Mouse (Mus musculus): Measurements from ENCODE around the gene Ankrd34a.
A peak's percentile ranks its signal among the peaks of the same experiment; 100 is the strongest.

The Ankrd34a gene

DNA sequence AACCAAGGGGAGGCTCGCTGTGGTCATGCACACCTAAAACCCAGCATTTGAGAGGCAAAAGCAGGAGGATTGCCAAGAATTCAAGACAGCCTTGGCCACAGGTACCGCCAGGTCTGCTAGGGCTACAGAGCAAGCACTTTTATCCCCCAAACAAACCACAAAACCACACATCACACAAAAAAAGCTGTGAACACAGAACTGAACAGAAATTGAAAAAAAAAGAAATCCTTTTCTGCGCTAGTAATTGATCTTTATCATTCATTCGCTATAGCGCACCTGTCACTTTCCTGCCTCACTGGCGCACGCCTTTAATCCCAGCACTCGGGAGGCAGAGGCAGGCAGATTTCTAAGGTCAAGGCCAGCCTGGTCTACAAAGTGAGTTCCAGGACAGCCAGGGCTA, 33.2 kb upstream of the Ankrd34a start:
- no peak for DNase-seq (ENCODE audit: low read depth)

DNA sequence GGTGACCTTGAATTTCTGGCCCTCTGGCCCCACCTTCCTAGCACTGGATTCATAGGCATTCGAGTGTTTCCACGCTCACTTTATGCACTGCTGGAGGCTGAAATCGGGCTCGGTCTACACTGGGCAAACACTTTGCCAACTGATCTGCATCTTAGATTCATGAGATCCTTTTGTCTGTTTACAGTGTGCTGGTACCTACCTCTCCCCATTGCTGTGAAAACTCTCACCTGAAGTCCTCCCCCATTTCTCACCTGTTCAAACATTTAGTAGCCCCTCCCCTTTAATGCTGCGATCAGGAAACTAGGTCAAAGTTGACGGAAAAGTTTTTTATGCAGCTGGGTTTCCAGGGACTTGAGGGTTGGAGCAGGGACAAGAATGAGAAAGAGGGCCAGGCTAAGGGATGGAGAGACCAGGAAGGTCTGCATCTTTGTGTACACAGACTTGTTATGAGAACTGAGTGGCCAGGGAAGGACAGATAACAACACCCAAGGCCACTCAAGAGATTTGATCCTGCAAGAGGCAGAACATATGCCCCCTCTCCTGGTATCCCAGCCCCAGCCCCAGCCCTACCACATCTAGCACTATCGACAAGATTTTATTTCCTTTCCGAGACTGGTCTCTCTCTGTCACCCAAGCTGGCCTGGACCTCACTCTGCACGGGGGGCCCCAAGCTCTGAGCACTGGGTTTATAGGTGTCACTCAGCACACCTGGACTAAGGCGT, 32.4 kb upstream of the Ankrd34a start:
- no peak for DNase-seq (ENCODE audit: low read depth)

DNA sequence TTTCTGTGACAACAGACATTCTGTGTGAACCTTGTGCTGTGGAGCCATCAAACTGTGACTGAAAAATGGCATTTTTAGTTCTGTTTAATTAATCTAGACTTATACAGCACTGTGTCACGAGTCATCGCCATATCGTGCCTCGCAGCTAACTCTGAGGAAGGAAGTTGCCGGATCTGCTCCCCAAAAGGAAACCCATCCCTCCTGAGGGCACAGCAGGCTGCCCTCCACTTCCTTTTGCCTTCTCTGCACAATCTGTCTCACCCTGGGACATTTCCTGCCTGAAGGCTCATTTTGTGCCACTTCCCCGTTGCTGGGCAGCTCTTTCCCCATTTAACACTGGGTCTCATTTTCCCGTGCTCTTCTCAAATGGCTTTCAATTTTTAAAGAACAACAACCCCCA, 31.8 kb upstream of the Ankrd34a start:
- DNase-seq (ENCODE audit: low read depth), result no peak

DNA sequence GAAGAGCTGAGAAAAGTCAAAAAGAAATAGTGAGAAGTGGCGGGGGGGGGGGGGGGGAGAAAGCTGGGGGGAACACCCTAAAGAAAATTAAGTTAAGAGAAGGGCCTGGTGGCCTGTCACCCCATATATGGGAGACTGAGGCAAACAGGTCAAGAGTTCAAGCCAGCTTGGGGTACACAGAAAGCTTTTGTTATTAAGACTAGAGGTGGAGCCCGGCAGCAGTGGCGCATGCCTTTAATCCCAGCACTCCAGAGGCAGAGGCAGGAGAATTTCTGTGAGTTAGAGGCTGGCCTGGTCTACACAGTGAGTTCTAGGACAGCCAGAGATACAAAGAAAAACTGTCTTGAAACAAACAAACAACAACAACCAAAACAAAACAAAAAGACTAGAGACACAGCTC, 31.3 kb upstream of the Ankrd34a start:
- DNase-seq (ENCODE audit: low read depth), result no peak

DNA sequence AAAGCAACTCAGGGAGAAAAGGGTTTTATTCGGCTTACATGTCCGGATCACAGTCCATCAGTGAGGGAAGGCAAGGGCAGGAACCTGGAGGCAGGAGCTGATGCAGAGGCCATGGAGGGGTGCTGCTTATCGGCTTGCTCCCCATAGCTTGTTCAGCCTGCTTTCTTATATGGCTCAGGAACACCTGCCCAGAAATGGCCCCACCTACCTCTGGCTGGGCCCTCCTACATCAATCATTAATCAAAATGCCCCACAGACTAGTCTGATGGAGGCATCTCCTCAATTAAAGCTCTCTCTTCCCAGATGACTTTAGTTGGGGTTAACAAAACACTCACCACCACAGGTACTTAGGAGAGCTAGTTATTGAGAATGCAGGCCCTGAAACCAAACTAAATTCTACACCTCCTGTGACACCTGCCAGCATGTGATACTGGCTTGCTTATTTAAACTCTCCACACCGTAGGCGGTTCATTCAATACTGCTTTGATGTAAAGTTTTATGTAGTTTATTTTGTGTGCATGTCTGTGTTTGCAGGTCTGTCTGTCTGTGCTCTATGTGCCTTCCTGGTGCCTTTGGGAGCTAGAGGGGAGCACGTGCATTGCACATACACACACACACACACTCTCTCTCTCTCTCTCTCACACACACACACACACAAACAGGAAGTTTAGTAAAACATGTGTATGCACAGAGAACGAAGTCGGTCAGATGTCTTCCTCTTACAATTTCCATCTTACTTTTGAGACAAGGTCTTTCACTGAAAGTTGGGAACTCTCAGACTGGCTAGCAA, 29.6 kb upstream of the Ankrd34a start:
- DNase-seq (ENCODE audit: low read depth), result no peak

DNA sequence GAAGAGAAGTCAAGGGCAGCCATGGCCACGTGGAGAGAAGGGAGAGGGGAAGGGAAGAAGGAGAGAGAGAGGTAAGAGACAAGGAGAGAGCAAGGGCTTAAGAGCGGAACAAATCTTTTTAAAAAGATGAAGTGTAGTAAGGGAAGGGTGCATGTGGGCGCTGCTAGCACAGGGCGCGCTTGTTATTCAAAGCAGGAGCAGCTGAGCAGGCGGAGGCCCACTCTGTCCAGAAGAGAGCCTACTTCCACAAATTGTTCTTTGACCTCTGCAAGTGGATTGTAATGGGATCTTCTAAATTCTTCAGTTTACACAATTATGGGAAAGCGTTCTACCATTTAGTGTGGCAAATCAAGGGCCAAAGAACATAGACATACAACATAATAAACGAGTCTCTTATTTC, 27.8 kb upstream of the Ankrd34a start:
- DNase-seq (ENCODE audit: low read depth), result no peak

DNA sequence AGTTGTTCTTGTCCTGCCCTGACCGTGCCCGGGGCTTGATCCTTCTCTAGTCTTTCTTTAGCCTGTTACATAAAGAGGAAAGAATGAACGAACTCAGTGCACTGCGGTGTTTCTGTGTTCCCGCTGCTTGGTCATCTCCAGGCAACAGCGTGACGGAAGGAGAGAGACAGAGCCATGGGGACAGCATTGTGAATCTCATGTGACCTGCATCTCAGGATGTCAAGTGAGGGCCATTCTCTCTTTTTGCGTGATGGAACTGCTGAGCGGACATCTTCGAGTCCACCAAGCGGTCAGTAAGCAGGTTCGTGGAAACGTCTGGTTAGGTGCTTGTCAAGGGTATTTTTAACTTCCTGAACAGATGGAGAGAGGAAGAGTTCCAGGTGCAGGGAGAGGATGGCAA, 26.9 kb upstream of the Ankrd34a start:
- no peak for DNase-seq (ENCODE audit: low read depth)

DNA sequence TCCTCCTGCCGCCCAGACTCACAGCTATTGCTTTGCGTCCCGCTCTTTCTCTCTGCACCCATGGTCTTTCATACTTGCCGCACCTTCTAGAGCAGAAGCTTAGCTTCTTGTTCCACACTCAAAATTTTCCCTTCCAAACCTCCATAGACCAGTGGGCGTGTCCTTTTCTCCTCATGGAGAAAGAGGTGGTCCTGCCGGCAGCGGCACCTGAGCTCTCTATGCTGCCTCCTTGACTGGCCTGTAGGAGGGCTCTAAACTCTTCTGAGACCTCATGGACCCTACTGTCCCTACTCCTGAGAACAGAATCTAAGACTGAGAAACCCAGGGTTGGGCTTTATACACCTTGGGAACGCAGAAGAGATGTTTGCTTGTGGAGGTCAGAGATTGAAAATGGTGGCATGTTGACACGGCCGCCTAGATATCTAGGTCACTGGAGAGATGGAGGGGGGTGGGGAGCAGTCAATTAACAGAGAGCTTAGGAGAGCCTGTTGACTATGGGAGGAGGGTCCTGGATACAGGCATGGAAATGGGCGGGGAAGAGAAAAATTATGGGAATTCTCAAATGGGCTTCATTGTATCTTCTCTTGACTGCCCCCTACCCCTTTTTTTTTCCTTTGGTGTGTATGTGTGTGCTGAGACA, 26.4 kb upstream of the Ankrd34a start:
- DNase-seq (ENCODE audit: low read depth), result no peak

DNA sequence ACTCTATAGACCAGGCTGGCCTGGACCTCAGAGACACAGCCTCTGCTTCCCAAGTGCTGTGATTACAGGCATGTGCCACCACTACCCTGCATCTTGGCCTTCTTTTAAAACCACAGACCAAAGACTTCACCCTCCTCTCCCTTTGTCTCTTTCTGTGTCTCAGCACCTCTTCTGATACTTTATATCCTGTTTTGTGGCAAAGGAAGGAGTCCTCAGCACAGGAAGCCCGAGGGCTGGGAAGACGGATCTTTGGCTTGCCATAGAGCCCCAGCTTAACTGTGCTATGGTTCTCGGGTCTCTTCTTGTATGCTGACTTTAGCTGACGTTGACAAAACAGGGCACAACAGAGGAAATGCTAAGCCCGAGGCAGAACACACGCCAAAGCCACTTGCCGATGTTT, 25.8 kb upstream of the Ankrd34a start:
- no peak for DNase-seq (ENCODE audit: low read depth)

DNA sequence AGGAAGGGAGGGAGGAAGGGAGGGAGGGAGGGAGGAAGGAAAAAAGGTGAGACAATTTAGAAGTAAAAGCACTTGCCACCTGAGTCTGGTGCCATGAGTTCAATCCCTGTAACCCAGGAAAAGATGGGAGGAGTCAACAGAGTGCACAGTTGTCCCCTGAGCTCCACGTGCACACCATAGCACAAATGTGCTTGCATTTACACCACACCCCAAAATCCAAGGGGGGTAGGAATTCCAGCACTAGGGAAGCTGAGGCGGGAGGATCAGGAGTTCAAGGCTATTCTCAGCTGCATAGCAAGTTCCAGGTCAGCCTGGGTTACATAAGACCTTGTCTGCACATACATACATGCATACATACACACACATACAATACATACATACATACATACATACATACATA, 25.1 kb upstream of the Ankrd34a start:
- DNase-seq (ENCODE audit: low read depth), result no peak

DNA sequence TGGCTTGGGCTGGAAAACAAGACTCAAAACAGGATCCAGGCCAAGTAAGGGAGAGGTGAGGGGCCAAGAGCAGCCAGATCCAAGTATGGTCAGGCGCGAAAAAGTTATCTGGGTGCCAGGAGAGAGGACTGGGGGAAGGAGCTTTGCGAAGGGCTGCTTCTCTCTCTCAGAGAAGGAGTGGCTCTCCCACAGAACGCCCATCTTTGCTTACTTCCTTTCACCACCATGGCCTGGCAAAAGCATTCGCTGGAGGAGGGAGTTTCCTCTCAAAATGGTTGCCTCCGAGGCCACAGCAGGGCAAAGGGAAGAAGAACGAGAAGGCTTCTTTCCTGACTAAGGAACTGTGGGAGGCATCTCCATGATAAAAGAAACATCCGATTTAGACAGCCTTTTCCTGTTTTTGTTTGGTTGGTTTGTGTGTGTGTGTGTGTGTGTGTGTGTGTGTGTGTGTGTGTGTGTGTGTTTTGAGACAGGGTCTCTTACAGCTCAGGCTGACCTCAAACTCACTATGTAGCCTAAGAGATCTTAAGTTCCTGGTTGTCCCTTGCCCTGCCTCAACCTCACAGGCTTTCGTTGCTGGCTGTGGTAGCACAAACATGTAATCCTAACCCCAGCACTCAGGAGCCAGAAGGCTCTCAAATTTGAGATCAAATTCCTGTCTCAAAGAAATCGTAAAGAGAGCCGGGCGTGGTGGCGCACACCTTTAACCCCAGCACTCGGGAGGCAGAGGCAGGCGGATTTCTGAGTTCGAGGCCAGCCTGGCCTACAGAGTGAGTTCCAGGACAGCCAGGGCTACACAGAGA, 24.3 kb upstream of the Ankrd34a start:
- DNase-seq (ENCODE audit: low read depth), result no peak

DNA sequence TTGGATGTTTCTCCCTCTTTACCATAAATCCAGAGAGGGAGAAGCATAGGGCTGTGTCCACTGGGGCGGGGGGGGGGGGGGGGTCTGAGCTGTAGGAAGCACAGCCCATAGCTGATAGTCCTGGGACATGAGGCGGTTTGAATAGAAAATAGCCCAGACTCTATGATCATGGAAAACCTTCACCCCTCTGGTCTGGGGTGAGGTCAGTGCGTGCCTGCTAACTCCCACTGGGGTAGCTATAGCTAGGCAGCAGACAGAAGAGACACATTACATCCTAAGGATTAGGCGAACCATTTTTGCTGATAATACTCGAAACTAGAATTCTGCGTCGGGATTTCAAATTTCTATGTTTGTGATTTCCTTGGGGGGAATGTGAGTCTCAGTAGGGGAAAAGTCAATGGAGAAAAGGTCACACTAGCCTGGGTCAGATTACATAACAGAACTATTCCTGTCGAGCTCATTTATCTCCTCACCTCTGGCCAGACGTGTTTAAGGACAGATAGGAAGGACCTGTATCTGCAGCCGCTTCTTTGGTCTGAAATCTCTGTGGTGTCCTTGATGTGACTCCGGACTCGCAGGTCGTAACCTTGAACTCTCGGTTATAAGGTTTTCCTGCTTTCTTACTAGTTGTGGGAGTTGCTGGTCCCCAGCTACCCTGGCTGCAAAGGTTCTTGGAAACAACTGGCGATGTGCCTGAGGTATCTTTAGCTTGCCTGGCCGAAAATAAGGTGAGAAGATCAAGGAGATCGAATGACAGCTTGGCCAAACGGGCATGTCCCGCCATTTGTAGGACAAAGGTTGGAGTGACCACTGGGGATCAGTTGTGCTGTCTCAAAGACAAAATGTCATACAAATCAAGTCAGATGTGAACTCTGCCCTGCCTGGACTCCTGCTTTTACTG, 22.6 kb upstream of the Ankrd34a start:
- DNase-seq (ENCODE audit: low read depth), result no peak

DNA sequence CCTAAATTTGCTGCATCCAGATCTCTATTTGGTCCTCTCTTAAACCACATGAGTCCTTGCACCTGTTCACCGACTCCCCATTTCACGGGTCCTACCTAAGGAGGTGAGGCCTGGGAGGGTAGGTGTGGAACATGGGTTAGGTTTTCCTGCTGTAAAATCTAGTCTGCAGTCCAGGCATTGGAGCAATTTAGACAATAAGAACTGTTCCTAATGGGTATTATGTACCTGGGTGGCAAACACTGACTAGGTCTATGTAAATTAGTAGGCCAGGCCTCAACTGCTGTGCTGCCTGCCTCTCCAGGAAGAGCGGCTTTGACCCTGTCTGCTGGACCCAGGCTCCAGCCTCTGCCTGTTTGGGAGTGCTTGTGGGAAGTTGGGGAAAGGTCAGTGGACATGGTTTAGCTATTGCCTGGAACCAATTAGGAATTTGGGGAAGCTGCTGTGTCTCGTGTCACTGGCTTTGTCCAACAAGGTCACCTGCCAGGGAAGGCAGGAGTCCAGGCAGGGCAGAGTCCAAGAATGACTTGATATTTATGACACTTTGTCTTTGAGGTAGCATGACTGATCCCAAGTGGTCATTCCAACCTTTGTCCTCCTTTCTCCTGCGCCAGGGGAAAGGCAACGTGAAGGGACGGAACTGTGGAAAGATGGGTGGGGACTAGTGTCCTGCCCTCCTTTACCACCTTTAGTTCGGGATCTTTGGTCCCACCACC, 21.0 kb upstream of the Ankrd34a start:
- no peak for DNase-seq (ENCODE audit: low read depth)

DNA sequence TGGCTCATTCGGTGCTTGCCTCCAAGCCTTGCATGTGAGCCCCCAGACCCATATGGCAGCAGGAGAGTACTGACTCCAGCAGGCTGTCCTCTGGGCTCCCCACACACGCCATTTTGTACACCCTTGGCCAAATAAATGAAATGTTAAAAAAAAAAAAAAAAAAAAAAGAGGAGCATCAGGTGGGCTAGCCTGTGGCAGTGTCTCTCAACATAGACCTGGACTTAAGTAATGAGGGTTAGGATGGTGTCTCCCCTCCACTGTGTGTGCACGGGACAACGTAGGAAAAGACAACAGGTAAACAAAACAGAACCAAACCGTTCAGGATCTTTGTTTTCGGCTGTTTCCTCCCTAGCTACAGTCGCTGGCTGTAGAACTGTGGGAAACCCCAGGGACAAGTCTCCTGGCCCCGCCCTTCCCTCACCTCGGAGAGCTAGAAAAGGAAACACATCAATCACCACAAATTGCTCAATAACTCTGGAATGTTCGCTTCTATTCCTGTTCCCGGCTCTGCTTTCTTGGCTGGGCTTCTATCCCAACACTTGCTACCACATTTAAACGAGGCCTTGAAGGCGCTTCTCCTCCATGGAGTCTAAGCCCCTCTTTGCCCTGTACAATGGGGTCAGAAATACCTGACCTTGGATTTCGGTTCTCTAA, 20.3 kb upstream of the Ankrd34a start:
- peak; percentile 82 for DNase-seq (ENCODE audit: low read depth)

DNA sequence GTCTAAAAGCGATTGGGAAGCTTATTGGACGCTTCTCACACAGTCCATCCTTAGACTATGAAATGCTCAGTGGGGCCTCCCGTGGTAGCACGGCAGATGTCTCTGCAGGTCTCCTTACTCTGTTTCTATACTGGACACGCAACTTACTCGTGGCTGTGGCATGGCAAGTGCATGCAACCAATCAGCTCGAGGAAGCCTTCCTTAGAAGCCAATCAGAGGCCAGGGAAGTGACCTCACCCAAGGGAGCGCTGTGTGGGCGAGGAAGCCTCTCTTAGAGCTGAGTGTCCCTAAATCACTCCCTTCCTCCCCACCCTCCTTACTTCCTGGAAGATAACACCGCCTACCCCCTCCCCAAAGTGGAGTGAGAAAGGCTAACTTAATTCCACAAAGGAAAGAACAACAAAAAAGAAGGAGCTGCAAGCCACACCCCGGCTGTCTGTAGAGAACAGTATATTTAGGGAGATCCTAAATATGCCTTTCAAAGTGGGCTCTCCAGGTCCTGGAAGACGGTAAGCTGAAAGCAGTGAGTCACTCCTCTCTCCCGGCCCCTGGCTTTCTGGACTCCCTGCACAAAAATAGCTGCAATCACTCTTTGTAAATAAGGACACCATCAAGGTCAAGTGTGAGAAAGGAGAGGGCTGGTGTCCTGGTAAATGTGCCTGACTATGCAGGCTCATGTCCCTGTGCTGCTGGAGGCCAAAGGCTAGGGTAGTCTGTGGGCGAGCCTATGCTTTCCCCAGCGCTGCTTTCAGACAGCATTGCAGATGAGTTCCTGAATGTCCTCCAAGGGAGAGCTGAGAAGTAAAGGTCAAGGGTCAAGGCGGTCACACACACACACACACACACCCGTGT, 19.5 kb upstream of the Ankrd34a start, which contains the start of gene Gm16253:
Gene Gm16253 (plus strand): TSS at position 295 of the 852 bp plus-strand sequence.
- DNase-seq (ENCODE audit: low read depth), result peak; percentile 73

DNA sequence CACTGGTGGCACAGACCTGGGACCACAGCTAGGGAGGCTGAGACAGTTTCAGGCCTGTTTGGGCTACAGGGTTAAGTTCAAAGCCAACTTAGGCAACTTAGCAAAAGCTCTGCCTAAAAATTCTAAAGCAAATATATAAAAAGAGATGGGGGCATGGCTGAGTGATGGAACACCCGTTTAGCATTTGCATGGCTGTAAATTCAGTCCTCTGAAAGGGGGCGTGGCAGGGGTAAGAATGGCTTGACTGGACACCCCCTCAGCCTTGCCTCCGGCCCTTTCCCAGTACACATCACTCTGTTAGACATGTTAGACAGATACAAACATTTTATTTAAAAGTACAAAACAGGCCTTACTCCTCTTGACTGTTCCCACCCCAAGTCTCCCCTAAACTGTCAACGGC, 18.9 kb upstream of the Ankrd34a start:
- no peak for DNase-seq (ENCODE audit: low read depth)

DNA sequence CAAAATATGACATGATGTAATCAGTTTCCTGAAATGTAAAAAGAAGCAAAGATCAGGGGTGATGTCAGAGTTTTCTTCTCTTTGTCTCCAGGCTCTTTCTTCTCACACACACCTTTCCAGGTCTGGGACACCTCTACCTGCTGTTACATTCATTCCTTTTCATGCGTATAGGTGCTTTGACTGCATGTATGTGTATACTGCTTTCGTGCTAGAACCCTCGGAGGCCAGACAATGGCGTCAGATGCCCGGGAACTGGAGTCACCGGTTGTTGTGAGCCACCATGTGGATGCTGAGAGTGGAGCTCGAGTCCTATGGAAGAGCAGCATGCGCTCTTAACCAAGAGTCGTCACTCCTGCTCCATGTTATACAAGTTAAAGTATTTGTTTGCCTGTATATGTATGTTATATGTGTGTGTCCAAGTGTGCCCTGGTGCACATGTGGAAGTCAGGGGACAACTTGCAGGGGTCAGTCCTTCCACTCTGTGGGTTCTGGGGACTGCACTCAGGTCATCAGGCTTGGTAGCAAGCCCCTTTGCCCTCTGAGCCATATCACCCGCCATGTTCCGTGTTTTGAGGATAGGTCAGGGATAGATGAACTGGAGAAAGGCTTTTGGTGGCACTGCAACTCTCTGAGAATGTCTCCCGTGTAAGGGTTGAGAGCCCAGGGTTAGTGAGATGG, 17.7 kb upstream of the Ankrd34a start:
- DNase-seq (ENCODE audit: low read depth), result no peak

DNA sequence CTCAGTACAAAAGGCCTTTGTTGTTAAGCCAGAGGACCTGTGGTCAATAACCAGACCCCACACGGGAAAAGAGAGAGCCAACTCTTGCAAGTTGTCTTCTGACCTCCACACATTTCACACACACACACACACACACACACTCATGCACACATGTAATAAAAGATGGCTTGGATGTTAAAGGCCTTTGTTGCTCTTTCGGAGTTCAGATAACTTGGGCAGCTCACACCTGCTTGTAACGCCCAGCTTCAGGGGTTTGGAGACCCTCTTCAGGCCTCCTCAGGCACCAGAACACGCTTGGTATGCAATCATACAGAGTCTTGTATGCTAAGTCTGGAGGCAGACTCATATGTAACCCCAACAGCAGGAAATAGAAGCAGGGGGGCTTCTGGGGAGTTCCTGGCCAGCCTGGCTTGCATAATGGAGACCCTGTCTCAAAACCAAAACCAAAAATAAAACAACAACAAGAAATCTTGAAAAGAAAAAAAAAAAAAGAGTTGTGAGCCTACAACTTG, 17.1 kb upstream of the Ankrd34a start:
- DNase-seq (ENCODE audit: low read depth), result no peak
